Mouse (Mus musculus) gastrocnemius, postnatal 14 days (tissue): Measurements from ENCODE around the gene Arhgap17. TPM values are rescaled to one million over a fixed set of nuclear protein-coding genes. Genes with fewer than 3 reads are reported as not detected.

Source experiments
- DNase-seq: peaks from one replicate; pipeline ENCODE4 v3.0.0; 2021; ENCODE audit warnings: mixed read lengths
- intact Hi-C: fragments of 180-260 bp; cut with DNase I; formaldehyde crosslinking; loops from one replicate; pipeline ENCODE4 v1.15.1; 2025; ENCODE audit warnings: low total_unique reads
- total RNA-seq, 2 experiments: library from RNA; stranded (reverse); gene quantifications; 2 replicates each; pipeline ENCODE4 v1.2.3; 2021

Arhgap17 gene
- total RNA-seq, 2 experiments from 2014 or later = 16.4 to 19.0 TPM

DNA sequence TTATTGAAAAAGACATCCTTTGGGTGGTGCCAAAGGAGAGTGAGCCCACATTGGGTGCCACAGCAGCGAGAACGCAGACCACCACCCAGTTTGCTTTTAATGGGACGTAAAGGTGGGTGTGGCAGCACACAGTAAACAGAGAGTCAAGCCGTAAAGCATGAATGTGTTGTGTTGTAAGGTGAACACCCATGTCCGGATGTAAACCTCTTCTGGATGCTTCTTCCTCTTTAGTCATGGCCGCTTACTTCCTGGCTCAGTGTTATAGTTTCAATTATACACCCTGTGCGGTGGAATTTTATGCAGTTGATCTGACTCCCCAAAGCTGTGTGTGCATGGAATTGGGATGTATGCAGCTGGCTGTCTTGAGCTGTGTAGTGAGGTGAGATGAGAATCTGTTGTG, 127.5 kb downstream of the Arhgap17 start:
- DNase-seq = no peak
- intact Hi-C loops = no loop called here

GRCm38 (mm10) chr7:123240064-123240463, 129.7 kb downstream of the Arhgap17 start:
- intact Hi-C loops = no loop called here
- DNase-seq = no peak

GRCm38 (mm10) chr7:123238621-123239020, 131.1 kb downstream of the Arhgap17 start:
- no peak for DNase-seq
- intact Hi-C loops = no loop called here

GRCm38 (mm10) chr7:123235449-123235848, 134.3 kb downstream of the Arhgap17 start:
- peak; percentile 14 for DNase-seq
- intact Hi-C loops = no loop called here

Other genes with a start within 250 kb of the Arhgap17 start
- gene Tnrc6a, start 246.0 kb downstream of the Arhgap17 start, total RNA-seq = 10 to 100 TPM; 20.1 to 20.7 TPM
- not detected for gene Slc5a11, start 155.1 kb downstream of the Arhgap17 start, total RNA-seq
- 10 to 100 TPM; 24.2 to 25.3 TPM for gene Lcmt1, start 131 bp downstream of the Arhgap17 start, total RNA-seq
- not detected for gene Aqp8, start 92.4 kb upstream of the Arhgap17 start, total RNA-seq
- under 1 TPM; 0.12 to 0.20 TPM for gene Zkscan2, start 130.5 kb upstream of the Arhgap17 start, total RNA-seq